Mouse (Mus musculus): Measurements from ENCODE around the gene Vash2.

The Vash2 gene

GRCm38 (mm10) chr1:190919725-190920469 is 59.2 kb downstream of the Vash2 start:
- no peak for DNase-seq (ENCODE audit: low spot score)

- DNase-seq (ENCODE audit: low spot score), result no peak
Measured at GRCm38 (mm10) chr1:190918938-190919337, 60.2 kb downstream of the Vash2 start.

- no peak for DNase-seq (ENCODE audit: low spot score)
Measured at GRCm38 (mm10) chr1:190912623-190913022, 66.5 kb downstream of the Vash2 start.

GRCm38 (mm10) chr1:190911415-190912123 is 67.5 kb downstream of the Vash2 start, which contains the start of gene Rps6kc1:
Gene Rps6kc1 (minus strand): TSS chr1:190911770.
- DNase-seq (ENCODE audit: low spot score), result peak; percentile 77

GRCm38 (mm10) chr1:190910836-190911235 is 68.3 kb downstream of the Vash2 start:
- DNase-seq (ENCODE audit: low spot score), result no peak

- no peak for DNase-seq (ENCODE audit: low spot score)
Measured at GRCm38 (mm10) chr1:190904714-190905113, 74.4 kb downstream of the Vash2 start.

GRCm38 (mm10) chr1:190904136-190904535 is 75.0 kb downstream of the Vash2 start:
- DNase-seq (ENCODE audit: low spot score), result no peak

- DNase-seq (ENCODE audit: low spot score), result no peak
Measured at GRCm38 (mm10) chr1:190901082-190901481, 78.0 kb downstream of the Vash2 start.

- DNase-seq (ENCODE audit: low spot score), result peak; percentile 61
Measured at GRCm38 (mm10) chr1:190898899-190899575, 80.1 kb downstream of the Vash2 start.

GRCm38 (mm10) chr1:190898186-190898585 is 80.9 kb downstream of the Vash2 start:
- no peak for DNase-seq (ENCODE audit: low spot score)

All from urinary bladder, postnatal 14 days (tissue).